Mouse (Mus musculus) frontal cortex, postnatal 36 days (tissue): ENCODE data around the gene Reg4.

ENCODE experiments used
- DNase-seq, 2 experiments: peaks; one replicate each; pipeline ENCODE4 v3.0.0; 2022; ENCODE audit warnings: low spot score in 2 of 2

The Reg4 gene

GRCm38 (mm10) chr3:98237240-98237639, 15.3 kb downstream of the Reg4 start:
- no peak for DNase-seq

DNA sequence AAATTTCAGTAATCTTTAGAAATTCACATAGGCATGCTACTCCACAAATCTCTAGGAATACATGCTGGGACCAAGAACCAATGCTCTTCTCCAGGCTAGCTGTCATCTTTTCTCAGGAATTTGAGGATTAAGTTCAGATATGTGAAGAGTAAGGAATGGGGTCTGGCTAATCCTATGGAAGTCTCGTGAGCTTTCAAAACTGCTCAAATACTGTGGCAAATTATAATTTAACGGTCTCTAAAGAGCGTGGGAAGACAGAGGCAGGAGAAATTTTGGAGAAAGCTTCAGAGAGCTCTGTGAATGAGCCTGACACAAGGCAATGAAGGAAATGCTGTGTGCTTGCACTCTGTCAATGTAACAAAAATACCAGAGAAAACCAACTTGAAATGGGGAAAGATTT, 16.2 kb downstream of the Reg4 start:
- DNase-seq: no peak

- DNase-seq: no peak
Observed at GRCm38 (mm10) chr3:98242051-98242450, 20.1 kb downstream of the Reg4 start.

- no peak for DNase-seq
Observed at GRCm38 (mm10) chr3:98242458-98243037, 20.6 kb downstream of the Reg4 start.

- no peak for DNase-seq
Observed at GRCm38 (mm10) chr3:98245892-98246291, 23.9 kb downstream of the Reg4 start.

DNA sequence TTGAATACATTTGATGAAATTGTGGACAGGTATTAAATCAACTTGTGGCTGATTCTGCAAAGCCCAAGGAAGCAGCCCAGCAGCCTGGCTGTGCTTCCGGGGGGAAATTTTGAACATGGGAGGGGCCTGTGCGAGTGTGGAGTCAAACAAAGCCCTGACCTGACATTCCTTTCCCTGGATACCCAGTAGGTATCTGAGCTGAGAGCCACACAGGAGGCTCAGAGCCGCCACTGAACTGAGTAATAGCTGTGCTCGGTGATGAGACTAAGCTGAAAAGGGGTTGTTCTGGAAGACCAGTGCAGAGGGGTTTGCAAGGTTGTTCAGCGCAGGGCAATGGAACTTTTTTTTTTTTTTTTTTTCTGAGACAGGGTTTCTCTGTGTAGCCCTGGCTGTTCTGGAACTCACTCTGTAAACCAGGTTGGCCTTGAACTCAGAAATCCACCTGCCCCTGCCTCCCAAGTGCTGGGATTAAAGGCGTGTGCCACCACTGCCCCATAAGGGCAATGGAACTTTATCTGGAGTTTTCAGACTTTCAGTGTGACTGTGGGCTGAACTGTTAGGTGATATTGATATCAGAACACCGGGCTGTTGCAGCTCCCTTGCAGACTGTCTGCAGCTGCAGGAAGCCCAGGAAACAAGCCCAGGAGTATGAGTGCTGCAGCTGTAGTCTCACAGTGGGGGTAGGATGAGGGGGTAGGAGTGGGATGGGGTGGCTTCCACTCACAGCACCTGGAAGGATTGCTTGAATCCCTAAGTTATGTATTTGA, 25.2 kb downstream of the Reg4 start:
- DNase-seq: no peak

DNA sequence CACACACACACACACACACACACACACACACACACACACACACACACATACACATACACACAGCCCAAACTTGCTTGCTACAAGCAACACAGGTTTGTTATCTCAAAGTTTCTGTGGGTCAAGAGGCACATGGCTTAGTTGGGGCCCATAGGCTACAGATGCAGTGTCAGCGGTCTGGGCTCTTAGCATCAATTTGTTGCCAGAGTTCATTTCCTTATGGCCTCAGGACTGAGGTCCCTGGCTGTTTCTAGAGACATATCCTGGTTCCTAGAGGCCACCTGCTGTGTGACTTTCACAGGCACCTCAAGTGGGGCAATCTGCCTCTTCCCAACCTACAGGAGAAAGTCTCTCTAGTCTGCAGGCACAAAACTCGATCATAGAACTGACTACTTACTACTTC, 27.4 kb downstream of the Reg4 start:
- DNase-seq: no peak

- peak; percentile 12 to 15 for DNase-seq
Observed at GRCm38 (mm10) chr3:98249833-98250448, 28.0 kb downstream of the Reg4 start.

DNA sequence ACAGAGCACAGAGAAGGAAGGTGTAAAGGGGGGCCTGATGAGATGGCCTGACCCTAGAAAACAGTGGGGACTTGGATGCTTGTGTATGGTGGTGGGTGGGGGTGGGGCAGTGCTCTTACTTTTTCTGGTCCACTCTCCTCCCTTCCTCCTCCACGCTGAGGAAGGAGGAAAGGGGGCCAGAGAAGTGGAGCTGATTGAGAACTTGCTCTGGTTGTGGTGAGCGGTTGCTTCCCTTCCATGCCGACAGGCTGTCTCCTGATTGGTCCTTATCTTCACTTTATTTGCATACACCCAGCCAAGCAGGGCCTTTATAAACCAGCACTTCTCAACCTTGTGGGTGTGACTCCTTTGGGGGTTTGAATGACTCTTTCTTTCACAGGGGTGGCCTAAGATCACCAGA, 32.1 kb downstream of the Reg4 start:
- DNase-seq: no peak

- DNase-seq: no peak
Observed at GRCm38 (mm10) chr3:98254656-98255583, 33.0 kb downstream of the Reg4 start.

- DNase-seq: no peak
Observed at GRCm38 (mm10) chr3:98258723-98259122, 36.8 kb downstream of the Reg4 start.

DNA sequence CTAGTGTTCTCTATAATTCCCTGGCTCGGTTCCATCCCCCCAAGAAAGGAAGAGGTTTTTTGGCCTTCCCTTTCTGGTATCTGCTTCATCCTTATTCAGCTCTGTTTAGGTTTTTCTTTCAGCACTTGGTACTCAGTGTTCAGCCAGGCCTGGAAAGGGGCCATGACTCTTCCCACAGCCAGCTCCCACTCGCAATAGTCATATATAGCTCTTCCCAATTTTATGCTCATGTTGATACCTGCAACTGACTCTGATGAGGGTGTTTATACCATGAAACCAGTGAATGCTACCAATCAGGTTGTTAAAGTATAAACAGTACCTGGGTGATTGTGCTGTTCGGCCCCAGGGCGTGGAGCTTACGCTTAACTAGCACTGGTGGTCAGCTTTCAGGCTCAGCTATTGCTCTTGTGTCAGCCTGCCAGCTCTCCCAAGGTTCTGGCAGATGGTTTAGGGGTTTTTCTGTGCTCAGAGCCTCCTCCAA, 37.4 kb downstream of the Reg4 start:
- peak; percentile 48 to 68 for DNase-seq

- no peak for DNase-seq
Observed at GRCm38 (mm10) chr3:98260534-98260933, 38.6 kb downstream of the Reg4 start.

- no peak for DNase-seq
Observed at GRCm38 (mm10) chr3:98261415-98261814, 39.5 kb downstream of the Reg4 start.

GRCm38 (mm10) chr3:98262133-98262532, 40.2 kb downstream of the Reg4 start:
- DNase-seq: no peak

DNA sequence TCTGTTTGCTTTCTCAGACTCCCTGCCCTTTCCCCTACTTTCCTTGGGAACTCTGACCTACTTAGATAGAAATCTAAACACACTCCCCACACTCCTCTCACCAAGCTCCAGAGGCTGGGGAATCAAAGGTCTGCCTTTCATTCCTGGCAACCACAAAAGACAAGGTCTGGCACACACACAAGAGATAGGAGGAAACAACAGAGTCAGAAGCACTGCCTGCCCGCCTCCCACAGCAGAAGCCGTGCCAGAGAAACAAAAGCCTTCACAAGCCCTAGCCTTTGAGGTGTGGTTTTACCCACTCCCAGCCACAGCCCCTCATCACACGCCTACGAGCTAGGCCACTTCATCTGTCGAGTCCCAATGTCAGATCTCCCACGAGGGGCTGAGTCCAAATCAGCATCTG, 45.3 kb downstream of the Reg4 start:
- no peak for DNase-seq

DNA sequence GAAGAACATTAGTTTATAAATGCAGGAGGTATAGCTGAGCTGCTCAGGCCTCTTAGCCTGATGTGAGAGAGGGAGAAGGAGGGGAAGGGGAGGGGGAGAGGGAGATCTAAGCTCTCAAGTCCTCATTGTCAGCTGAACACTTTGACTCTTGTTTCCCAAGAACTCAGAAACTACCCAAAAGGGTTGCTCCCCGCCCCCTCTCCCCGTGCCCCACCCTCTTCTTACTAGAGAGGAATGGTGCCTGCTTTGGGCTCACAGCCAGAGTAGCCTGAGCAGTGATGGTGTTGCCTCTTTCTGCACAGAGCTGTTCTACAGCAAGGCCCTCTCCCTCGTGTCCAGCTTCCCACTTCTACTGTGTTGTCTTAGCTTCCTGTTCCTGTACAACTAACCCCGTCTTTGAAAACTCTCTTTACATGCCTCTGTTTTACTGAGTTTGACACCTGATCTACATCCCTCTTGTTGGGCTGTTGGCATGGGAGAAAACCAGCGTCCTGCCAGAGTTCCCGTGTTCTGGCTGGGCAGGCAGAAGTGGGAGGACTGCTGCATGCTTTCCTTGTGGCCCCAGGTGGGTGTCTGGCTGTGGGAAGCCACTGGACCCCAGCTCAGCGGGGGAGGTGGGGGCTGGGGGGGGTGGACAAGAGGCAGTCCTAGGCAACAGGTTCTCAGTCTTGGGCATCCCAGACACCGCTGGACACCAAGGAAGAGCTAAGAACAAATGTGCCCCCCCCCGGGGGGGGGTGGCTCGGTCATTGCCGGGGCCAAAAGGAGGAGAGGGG, 51.9 kb downstream of the Reg4 start:
- no peak for DNase-seq

DNA sequence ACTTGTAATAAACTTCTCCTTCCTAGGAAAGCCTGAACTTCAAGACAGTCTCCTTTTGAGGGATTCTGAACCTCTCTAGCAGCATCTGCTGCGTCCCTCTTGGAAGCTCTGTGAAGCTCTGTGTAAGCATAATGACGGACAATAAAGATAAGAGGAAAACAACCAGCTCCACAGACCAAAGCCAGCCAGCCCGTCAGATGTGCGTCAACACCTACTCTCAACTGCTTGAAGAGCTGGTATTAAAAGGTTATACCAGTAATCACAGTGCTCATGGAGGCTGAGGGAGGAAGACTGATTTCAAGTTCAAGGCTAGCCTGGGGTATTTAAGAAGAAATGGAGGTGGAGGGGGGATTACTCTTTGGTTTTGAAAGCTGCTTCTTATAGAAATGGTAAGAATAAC, 57.7 kb downstream of the Reg4 start:
- DNase-seq: no peak

DNA sequence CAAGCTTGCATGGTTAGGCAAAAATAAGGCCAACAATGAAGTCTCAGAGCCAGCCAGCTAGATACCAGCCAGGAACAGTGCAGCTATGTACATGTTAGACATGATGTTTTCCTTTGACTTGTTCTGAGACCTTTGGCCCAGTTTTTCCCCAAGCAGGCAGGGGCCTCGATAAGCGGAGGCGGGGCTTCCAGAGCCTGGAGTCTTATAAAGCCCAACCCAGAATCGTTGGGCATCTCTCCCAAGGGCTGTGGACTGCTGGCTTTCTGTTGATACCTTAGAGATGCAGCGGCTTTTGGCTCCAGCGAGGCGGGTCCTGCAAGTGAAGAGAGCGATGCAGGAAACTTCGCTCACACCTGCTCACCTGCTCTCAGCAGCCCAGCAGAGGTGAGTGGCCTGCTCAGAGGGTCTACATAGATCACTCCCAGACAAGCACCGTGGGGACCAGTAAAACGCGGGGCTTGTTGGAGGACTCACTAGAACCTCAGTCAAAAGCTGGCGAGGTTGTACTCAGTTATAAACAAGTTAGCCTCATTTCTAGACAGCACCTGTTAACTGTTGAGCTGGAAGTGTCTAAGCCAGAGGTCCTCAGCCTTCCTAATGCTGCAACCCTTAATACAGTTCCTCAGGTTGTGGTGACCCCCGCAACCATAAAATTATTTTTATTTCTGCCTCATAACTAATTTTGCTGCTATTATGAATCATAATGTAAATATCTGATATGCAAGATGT, 58.4 kb downstream of the Reg4 start, which contains the start of gene Hmgcs2:
Gene Hmgcs2, plus strand, starts transcription at position 232 of the 729 bp plus-strand sequence.
- no peak for DNase-seq

DNA sequence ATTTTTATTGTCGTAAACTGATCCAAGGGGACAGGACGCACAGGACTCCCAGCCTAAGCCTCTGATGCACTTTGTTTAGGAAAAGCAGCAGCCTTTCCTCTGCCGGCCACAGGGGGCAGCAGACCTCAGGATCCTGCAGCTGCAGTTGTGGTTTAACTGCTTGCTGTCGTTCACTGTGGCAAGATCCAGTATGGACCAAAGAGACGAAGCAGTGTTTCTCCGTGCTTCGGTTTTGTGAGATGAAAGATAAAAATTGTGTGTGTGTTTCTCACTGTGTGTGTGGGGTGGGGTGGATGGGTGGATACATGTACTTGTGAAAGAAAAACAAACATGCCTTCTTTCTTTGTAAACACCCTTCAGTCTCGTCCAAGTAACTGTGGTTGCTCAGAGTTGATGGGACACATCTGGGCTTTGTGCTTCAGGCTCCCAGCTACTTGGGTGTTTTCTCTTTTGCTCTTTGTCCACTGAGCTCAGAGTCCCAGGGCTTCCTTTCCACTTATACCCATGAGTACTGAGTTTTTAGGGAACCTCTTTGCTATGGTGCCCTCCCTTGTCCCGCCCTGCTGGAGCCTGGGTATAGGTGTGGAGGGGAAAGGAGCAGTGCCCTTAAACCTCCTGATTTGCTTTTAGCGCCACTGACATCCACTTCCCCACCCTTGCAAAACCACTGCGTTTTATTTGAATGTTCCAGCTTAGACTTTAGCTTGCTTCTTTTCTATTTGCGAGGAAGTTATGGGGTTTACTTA, 59.1 kb downstream of the Reg4 start:
- peak; percentile 33 to 58 for DNase-seq
